Mouse (Mus musculus) kidney, embryonic 14.5 days (tissue): ENCODE data around the gene Cbl. TPM values are rescaled to one million over a fixed set of nuclear protein-coding genes. Genes with fewer than 3 reads are reported as not detected.

Experiments used
- ATAC-seq: fragments of 200-750 bp; cut with Nextera tagmentation; 2 replicates; pipeline ENCODE4 v1.8.0; 2017; ENCODE audit warnings: moderate number of reproducible peaks, mild to moderate bottlenecking, moderate TSS enrichment, moderate library complexity; ENCODE audit not compliant: low FRiP score, low TSS enrichment
- H3K27ac ChIP-seq: fragments of 300-500 bp; sonication (generic); 2 replicates; pipeline ENCODE4 v1.5.1; 2014; ENCODE audit warnings: low read depth, mild to moderate bottlenecking, low read length, moderate library complexity, mixed read lengths
- H3K27me3 ChIP-seq: fragments of 300-500 bp; sonication (generic); 2 replicates; pipeline ENCODE4 v1.6.1; 2014; ENCODE audit warnings: mild to moderate bottlenecking, low read length; ENCODE audit not compliant: control insufficient read depth, insufficient read depth
- H3K36me3 ChIP-seq: fragments of 300-500 bp; sonication (generic); 2 replicates; pipeline ENCODE4 v1.6.1; 2014; ENCODE audit warnings: low read length, mixed read lengths; ENCODE audit not compliant: control insufficient read depth, insufficient read depth
- H3K4me1 ChIP-seq: fragments of 300-500 bp; sonication (generic); 2 replicates; pipeline ENCODE4 v1.6.1; 2014; ENCODE audit warnings: low read length, mixed read lengths; ENCODE audit not compliant: control insufficient read depth, insufficient read depth
- H3K4me2 ChIP-seq: fragments of 300-500 bp; sonication (generic); replicated peaks from 2 replicates; pipeline ENCODE4 v1.6.1; 2014; ENCODE audit warnings: low read depth, mild to moderate bottlenecking, low read length
- H3K4me3 ChIP-seq: fragments of 300-500 bp; sonication (generic); 2 replicates; pipeline ENCODE4 v1.5.1; 2014; ENCODE audit warnings: mild to moderate bottlenecking, low read length
- H3K9ac ChIP-seq: fragments of 300-500 bp; sonication (generic); 2 replicates; pipeline ENCODE4 v1.6.1; 2014; ENCODE audit warnings: low read depth, mild to moderate bottlenecking, low read length, moderate library complexity
- H3K9me3 ChIP-seq: fragments of 300-500 bp; sonication (generic); 2 replicates; pipeline ENCODE4 v1.6.1; 2016; ENCODE audit warnings: low read length; ENCODE audit not compliant: control insufficient read depth
- WGBS: fragments of 180-500 bp; shearing (Covaris S2); extraction: QIAGEN DNeasy Blood & Tissue Kit; methylation state at CpG from one replicate; pipeline ENCODE4 v1.1.7; 2014; 5-methylcytosine and 5-hydroxymethylcytosine counted together
- polyA plus RNA-seq: library from polyadenylated mRNA; unstranded; fragments of >200 nt; fragmentation: Nextera tagmentation; extraction: Ambion mirVana; gene quantifications from 2 replicates; pipeline ENCODE4 v1.2.1, GENCODE M21; 2014

Gene Cbl
- polyA plus RNA-seq, 1 experiment from 2014 or later = 27.9 TPM

DNA sequence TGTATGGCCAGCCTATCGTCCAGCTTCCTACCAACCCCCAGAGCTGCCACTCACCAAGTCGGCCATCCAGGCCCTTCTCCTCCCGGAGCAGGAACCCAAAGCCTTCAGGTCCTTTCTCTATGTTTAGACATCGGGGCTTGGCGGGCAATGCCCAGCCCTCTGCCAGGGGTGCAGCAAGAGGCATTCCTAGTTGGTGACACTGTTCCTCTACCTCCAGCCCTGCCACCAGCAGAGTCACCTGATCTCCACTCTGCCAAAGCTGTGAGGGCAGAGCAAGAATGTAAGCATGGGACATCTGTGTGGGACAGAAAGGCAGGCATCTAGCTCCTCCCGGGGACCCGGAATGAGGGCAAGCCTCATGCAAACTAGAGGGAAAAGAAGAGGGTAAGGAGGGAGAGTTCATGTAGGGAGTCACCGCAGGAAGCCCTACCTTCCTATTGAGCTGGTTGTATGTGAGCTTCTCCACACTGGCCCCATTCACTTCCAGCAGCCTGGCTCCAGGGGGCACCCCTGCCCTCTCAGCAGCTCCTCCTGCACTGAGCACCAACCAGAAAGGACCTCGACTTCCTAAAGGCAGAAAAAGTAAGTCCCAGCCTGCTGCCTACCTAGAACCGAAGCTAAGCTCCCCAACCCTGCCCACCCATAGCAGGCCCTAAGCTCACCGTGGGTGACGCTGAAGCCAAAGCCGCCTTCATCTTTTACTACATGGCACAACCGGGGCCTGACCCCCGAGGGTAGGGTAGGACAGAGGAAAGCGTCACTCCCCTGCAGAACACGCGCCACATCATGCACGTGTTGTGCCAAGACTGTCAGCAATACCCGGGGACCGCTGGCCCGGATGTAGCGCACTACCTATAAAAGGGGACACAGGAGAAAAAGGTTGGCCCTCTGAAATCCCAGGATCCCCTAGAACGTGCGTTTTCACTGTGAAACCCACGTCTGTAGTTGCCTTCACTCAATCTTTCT lies 15.6 kb upstream of the Cbl start:
- H3K4me3 ChIP-seq = no peak overlapping the region
- peak; percentile 84 for ATAC-seq
- H3K27me3 ChIP-seq = no peaks in the 10 kb centered on the region; the same call in 1 of the 2 replicates
- WGBS = 50% methylated on average over 26 of the region's 26 CpGs
- H3K4me1 ChIP-seq = peaks cover 17% of the 10 kb centered on the region
- no peaks in the 10 kb centered on the region for H3K9me3 ChIP-seq
- no peak overlapping the region for H3K4me2 ChIP-seq
- no peak overlapping the region for H3K27ac ChIP-seq
- no peak overlapping the region for H3K9ac ChIP-seq
- H3K36me3 ChIP-seq = no peaks in the 10 kb centered on the region

GRCm38 (mm10) chr9:44247907-44248306 lies 14.1 kb upstream of the Cbl start:
- no peaks in the 10 kb centered on the region; the same call in 1 of the 2 replicates for H3K27me3 ChIP-seq
- no peak overlapping the region for H3K4me2 ChIP-seq
- H3K9ac ChIP-seq = no peak overlapping the region
- ATAC-seq = no peak
- no peak overlapping the region for H3K27ac ChIP-seq
- H3K4me3 ChIP-seq = no peak overlapping the region
- no peaks in the 10 kb centered on the region for H3K9me3 ChIP-seq
- 83% methylated on average over 6 of the region's 6 CpGs for WGBS
- H3K36me3 ChIP-seq = no peaks in the 10 kb centered on the region
- peaks cover 12% of the 10 kb centered on the region for H3K4me1 ChIP-seq

DNA sequence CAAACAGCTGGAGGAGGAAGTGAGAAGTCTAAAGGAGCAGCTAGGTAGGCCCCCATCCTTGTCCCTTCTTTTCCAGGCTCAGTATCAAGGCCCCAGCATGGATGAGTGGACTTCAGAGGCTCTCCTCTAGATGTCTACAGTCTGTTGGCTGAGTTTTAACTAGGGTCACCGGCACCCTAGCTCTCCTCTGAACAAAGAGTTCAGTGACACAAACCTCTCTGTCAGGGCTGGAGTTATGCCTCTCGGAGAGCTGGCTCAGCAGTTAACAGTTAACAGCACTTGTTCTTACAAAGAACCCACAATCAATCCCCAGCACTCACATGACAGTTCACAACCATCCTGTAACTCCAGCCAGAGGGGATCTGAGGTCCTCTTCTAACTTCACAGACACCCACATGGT lies 9.8 kb upstream of the Cbl start:
- no peak for ATAC-seq
- 25% methylated on average over 2 of the region's 2 CpGs for WGBS
- no peak overlapping the region for H3K4me3 ChIP-seq

DNA sequence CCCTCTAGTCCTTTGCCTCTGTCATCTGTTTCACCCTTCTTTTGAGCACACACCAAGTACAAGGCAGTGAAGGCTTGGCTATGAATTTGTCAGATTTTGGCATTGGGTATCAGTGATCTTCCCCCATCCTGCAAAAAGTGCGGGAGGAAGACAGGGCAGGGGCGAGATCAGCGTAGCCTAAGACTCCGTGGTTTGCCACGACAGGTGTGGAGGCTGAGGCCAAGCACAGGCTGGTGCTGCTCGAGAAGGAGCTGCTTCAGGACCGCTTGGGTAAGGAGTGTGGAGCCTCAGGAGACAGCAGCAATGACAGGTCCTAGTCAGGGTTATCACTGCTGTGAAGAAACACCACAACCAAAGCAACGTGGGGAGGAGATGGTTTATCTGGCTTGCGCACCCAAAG lies 7.6 kb upstream of the Cbl start:
- Histone ChIP-seq H3K27ac (no peak overlapping the region), H3K9ac (no peak overlapping the region), H3K27me3 (no peaks in the 10 kb centered on the region), H3K36me3 (no peaks in the 10 kb centered on the region), H3K9me3 (no peaks in the 10 kb centered on the region), H3K4me1 (peaks cover 3% of the 10 kb centered on the region; the same call in 1 of the 2 replicates), H3K4me3 (no peak overlapping the region), H3K4me2 (no peak overlapping the region)
- no peak for ATAC-seq
- WGBS = 77% methylated on average over 9 of the region's 9 CpGs

More for the DNA sequence above, 9.8 kb upstream of the Cbl start:
- H3K9me3 ChIP-seq = no peaks in the 10 kb centered on the region
- no peak overlapping the region for H3K27ac ChIP-seq
- no peak overlapping the region for H3K9ac ChIP-seq
- no peak overlapping the region for H3K4me2 ChIP-seq
- H3K4me1 ChIP-seq = no peaks in the 10 kb centered on the region
- no peaks in the 10 kb centered on the region for H3K36me3 ChIP-seq
- H3K27me3 ChIP-seq = no peaks in the 10 kb centered on the region

DNA sequence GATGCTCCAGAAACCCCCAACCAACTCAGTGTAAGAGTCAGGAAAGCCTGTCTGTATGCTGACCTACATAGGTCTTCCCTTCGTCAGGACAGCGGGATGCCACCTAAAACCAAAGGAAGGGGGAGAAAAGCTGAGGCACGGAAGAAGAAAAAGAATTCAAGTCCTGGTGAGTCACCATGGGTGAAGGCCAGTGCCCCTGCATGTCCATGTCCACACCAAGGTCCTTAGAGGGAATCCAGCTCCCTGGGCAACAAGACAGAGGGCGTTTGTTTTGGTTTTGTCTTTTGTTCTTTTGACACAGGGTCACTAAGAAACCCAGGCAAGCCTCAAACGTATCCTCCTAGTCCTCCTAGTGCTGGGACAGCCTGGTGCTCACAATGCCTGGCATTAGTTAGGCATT lies 7.1 kb upstream of the Cbl start:
- no peaks in the 10 kb centered on the region for H3K9me3 ChIP-seq
- H3K36me3 ChIP-seq = no peaks in the 10 kb centered on the region
- no peak for ATAC-seq
- no peak overlapping the region for H3K9ac ChIP-seq
- no peak overlapping the region for H3K4me3 ChIP-seq
- H3K27ac ChIP-seq = no peak overlapping the region
- WGBS = 64% methylated on average over 5 of the region's 5 CpGs
- H3K4me2 ChIP-seq = no peak overlapping the region
- no peaks in the 10 kb centered on the region for H3K27me3 ChIP-seq
- peaks cover 5% of the 10 kb centered on the region; the same call in 1 of the 2 replicates for H3K4me1 ChIP-seq

DNA sequence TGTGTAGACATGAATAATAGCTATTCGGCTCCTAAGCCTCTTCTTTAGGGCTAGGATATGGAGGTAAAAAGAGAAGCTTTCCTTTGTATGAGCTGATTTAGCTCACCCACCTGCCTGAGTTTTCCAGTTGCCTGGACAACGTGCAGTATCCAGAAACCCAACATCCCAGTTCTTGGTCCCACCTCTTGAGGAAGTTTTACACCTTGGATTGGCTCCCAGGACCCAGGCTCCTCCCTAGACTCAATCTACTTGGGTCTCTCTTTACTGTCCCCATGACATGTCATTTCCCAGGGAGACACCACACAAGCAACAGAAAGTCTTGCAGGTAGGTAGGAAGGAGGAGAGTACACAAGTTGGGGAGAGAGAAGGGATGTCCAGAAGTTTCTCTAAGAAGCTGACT lies 6.5 kb upstream of the Cbl start, which contains the start of gene Ccdc153:
Ccdc153 (plus strand) TSS at position 278 of the 400 bp plus-strand sequence.
- no peaks in the 10 kb centered on the region for H3K9me3 ChIP-seq
- no peaks in the 10 kb centered on the region for H3K36me3 ChIP-seq
- no peaks in the 10 kb centered on the region for H3K27me3 ChIP-seq
- no peak within 1 kb of the TSS for H3K4me2 ChIP-seq
- no peak within 1 kb of the TSS for H3K27ac ChIP-seq
- no peak within 1 kb of the TSS for H3K4me3 ChIP-seq
- H3K9ac ChIP-seq = no peak within 1 kb of the TSS
- H3K4me1 ChIP-seq = peaks cover 9% of the 10 kb centered on the region; the same call in 1 of the 2 replicates
- no peak for ATAC-seq
- 67% methylated on average over 2 of the region's 2 CpGs for WGBS

DNA sequence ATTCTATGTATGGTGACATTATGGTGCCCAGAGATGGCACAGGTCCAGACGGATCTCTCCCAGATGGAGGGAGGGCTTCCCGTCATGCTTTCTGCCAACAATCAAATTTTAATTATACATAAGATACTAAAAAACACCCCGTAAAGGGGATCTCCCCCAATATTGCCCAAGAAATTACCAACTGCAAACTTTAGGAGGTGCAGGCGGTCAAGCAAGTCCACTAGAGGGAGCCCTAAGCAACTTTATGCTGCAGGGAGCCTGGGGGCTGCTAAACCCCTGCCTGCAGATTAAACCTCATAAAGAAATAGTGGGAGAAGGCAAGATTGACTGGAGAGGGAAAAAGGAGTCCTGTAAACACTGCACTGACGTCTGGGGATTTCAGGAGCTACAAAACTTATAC lies 5.6 kb upstream of the Cbl start:
- H3K9me3 ChIP-seq = no peaks in the 10 kb centered on the region
- H3K36me3 ChIP-seq = no peaks in the 10 kb centered on the region
- no peaks in the 10 kb centered on the region for H3K27me3 ChIP-seq
- ATAC-seq = no peak
- no peak overlapping the region for H3K4me3 ChIP-seq
- H3K4me1 ChIP-seq = peaks cover 9% of the 10 kb centered on the region; the same call in 1 of the 2 replicates
- no peak overlapping the region for H3K27ac ChIP-seq
- H3K4me2 ChIP-seq = no peak overlapping the region
- WGBS = 10% methylated on average over 5 of the region's 5 CpGs
- H3K9ac ChIP-seq = no peak overlapping the region

DNA sequence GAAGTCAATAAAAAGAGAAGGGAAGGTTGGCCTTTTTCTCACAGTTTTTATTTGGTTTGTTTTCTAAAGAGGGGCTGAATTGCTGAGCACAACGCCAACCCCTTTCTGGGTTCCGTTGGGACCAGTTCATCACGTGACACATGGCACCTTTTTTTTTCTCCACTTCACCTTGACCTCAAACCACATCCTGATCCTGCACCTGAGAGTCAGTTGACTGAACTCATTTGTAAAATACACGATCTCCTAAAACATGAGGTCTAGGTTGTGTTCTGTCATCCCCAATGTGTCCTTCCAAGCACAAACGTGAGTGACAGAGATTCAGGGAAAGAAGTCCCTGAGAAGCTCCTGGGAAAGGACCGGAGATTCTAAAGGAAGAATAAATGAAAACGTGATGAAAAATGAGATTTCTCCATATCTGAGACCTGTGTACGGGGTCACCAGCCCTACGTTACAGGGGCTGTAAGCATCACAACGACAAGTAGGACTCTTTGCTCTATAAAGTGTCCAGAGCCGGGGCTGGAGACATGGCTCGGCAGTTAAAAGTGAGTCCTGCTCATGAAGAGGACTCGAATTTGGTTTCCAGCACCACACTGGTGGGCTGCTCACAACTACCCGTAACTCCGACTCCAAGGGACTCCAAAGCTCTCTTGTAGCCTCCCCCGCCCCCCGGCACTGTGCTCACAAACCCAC lies 4.8 kb upstream of the Cbl start:
- no peaks in the 10 kb centered on the region for H3K36me3 ChIP-seq
- no peak overlapping the region for H3K27ac ChIP-seq
- H3K4me3 ChIP-seq = no peak overlapping the region
- peaks cover 9% of the 10 kb centered on the region; the same call in 1 of the 2 replicates for H3K4me1 ChIP-seq
- H3K9me3 ChIP-seq = no peaks in the 10 kb centered on the region
- H3K27me3 ChIP-seq = no peaks in the 10 kb centered on the region
- WGBS = 78% methylated on average over 17 of the region's 17 CpGs
- H3K4me2 ChIP-seq = no peak overlapping the region
- no peak for ATAC-seq
- no peak overlapping the region for H3K9ac ChIP-seq

DNA sequence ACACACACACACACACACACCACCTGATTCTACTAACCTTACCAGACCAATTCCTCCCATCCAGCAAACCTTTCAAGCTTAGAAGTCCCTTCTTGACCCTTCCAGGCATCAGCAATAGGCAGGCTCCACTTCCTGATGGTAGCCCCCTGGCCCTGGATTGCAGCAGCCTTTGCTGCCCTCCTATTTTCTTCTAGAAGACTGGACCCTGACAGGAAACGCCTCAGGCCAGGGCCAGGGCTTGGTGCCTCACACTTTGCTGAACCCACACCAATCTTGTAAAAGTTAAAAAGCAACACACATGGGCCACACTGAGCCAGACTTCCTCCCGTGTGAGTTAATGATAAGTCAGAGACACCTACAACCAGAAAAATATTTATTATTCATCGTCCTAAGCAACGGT lies 3.3 kb upstream of the Cbl start:
- peaks cover 13% of the 10 kb centered on the region; the same call in 1 of the 2 replicates for H3K4me1 ChIP-seq
- H3K36me3 ChIP-seq = no peaks in the 10 kb centered on the region
- no peak overlapping the region for H3K4me2 ChIP-seq
- no peak for ATAC-seq
- H3K9me3 ChIP-seq = no peaks in the 10 kb centered on the region
- no peak overlapping the region for H3K4me3 ChIP-seq
- H3K9ac ChIP-seq = no peak overlapping the region
- 49% methylated on average over 4 of the region's 4 CpGs for WGBS
- H3K27me3 ChIP-seq = no peaks in the 10 kb centered on the region
- H3K27ac ChIP-seq = peak overlapping the region; percentile 51; the same call in 1 of the 2 replicates
